8 mouse cellular contexts compared by ENCODE assay signal in genomic region chr17:81542313-81543185, GRCm38 (mm10).
DNase-seq lines count a peak whose midpoint lies in the region; ATAC-seq and TF ChIP-seq lines count a peak whose summit lies in the region.

No protein-coding gene starts in this region.

- no peaks in the 10 kb centered on the region for H3K4me1 ChIP-seq in forebrain, embryonic 15.5 days
- H3K4me1 ChIP-seq in forebrain, embryonic 12.5 days: peaks cover 4% of the 10 kb centered on the region; the same call in 1 of the 2 replicates
- peaks cover 13% of the 10 kb centered on the region for H3K4me1 ChIP-seq in hindbrain, embryonic 15.5 days (replicated peaks)

- no peak overlapping the region for H3K9ac ChIP-seq in forebrain, embryonic 15.5 days (replicated peaks)
- no peak overlapping the region for H3K9ac ChIP-seq in forebrain, embryonic 12.5 days
- no peak overlapping the region for H3K9ac ChIP-seq in hindbrain, embryonic 15.5 days

- no peaks in the 10 kb centered on the region for H3K9me3 ChIP-seq in forebrain, embryonic 15.5 days
- H3K9me3 ChIP-seq in forebrain, embryonic 12.5 days: no peaks in the 10 kb centered on the region
- no peaks in the 10 kb centered on the region for H3K9me3 ChIP-seq in hindbrain, embryonic 15.5 days

- H3K4me2 ChIP-seq in forebrain, embryonic 15.5 days (replicated peaks): no peak overlapping the region
- H3K4me2 ChIP-seq in forebrain, embryonic 12.5 days: no peak overlapping the region
- H3K4me2 ChIP-seq in hindbrain, embryonic 15.5 days: no peak overlapping the region

- H3K4me3 ChIP-seq in forebrain, embryonic 15.5 days: no peak overlapping the region
- no peak overlapping the region for H3K4me3 ChIP-seq in forebrain, embryonic 12.5 days (replicated peaks)
- no peak overlapping the region for H3K4me3 ChIP-seq in gastrocnemius, adult 2 months
- H3K4me3 ChIP-seq in hindbrain, embryonic 15.5 days: no peak overlapping the region

- no peaks in the 10 kb centered on the region for H3K27me3 ChIP-seq in forebrain, embryonic 15.5 days
- H3K27me3 ChIP-seq in forebrain, embryonic 12.5 days: no peaks in the 10 kb centered on the region
- no peaks in the 10 kb centered on the region for H3K27me3 ChIP-seq in hindbrain, embryonic 15.5 days

- WGBS in forebrain, embryonic 15.5 days: 68% methylated on average over 12 of the region's 12 CpGs
- 74% methylated on average over 12 of the region's 12 CpGs for WGBS in forebrain, embryonic 12.5 days
- WGBS in hindbrain, embryonic 15.5 days: 57% methylated on average over 12 of the region's 12 CpGs

- peak; percentile 53; the same call in 1 of the 2 replicates for ATAC-seq in forebrain, embryonic 15.5 days (replicated peaks)
- no peak for ATAC-seq in forebrain, embryonic 12.5 days (ENCODE audit: low FRiP score)
- ATAC-seq in hindbrain, embryonic 15.5 days (ENCODE audit: low FRiP score, low read depth): peak; percentile 87

- intact Hi-C loops in gastrocnemius, adult 2 months (cut with DNase I): no loop called here

- H3K27ac ChIP-seq in forebrain, embryonic 15.5 days (replicated peaks): no peak overlapping the region
- no peak overlapping the region for H3K27ac ChIP-seq in forebrain, embryonic 12.5 days
- no peak overlapping the region for H3K27ac ChIP-seq in gastrocnemius, adult 2 months
- H3K27ac ChIP-seq in hindbrain, embryonic 15.5 days (replicated peaks): no peak overlapping the region

- DNase-seq in Muller cell, postnatal 12 days (ENCODE audit: inconsistent ontology term): peak; percentile 98
- DNase-seq in gastrocnemius, adult 2 months: peak; percentile 70
- no peak for DNase-seq in thymus, postnatal 14 days
- DNase-seq in B cell, adult 2 months: no peak
- DNase-seq in adrenal gland, adult 2 months: no peak

- no peaks in the 10 kb centered on the region for H3K36me3 ChIP-seq in forebrain, embryonic 15.5 days
- no peaks in the 10 kb centered on the region for H3K36me3 ChIP-seq in forebrain, embryonic 12.5 days (replicated peaks)
- no peaks in the 10 kb centered on the region for H3K36me3 ChIP-seq in hindbrain, embryonic 15.5 days

- TF ChIP-seq CTCF in gastrocnemius, adult 2 months (IDR thresholded peaks at IDR 0.05): no peak

Comparison
In these comparisons a context has a peak if more than half of its experiments do, and no peak if none do; other contexts are left out.
1. DNase-seq: peak in Muller cell, postnatal 12 days (single experiment) and gastrocnemius, adult 2 months (single experiment); none in thymus, postnatal 14 days (single experiment), B cell, adult 2 months (0 of 2) and adrenal gland, adult 2 months (single experiment).